Mouse (Mus musculus) layer of hippocampus, postnatal 10 days (tissue): ENCODE measurements around the gene Stap1. TPM values are rescaled to one million over a fixed set of nuclear protein-coding genes. Genes with fewer than 3 reads are reported as not detected.

ENCODE experiments used
- DNase-seq, 2 experiments: peaks; one replicate each; pipeline ENCODE4 v3.0.0; 2021; ENCODE audit warnings: low spot score in 2 of 2
- total RNA-seq, 2 experiments: library from RNA; stranded (reverse); gene quantifications; 2 replicates each; pipeline ENCODE4 v1.2.3; 2021

Gene Stap1
- total RNA-seq, 2 experiments from 2014 or later, result not detected

- no peak for DNase-seq
Measured at GRCm38 (mm10) chr5:86128749-86129148, 57.2 kb downstream of the Stap1 start.

- no peak for DNase-seq
Measured at GRCm38 (mm10) chr5:86129828-86130227, 58.3 kb downstream of the Stap1 start.

Other genes with a start within 250 kb of the Stap1 start
- gene Cenpc1, start 6.2 kb upstream of the Stap1 start, total RNA-seq, result 10 to 100 TPM; 26.7 to 28.1 TPM
- 10 to 100 TPM; 16.7 to 18.3 TPM for gene Uba6, start 101.1 kb downstream of the Stap1 start, total RNA-seq
- not detected for gene Gnrhr, start 126.2 kb downstream of the Stap1 start, total RNA-seq
- gene Tmprss11c, start 217.6 kb downstream of the Stap1 start, total RNA-seq, result not detected